ENCODE assay signal across 12 mouse cellular contexts in genomic region chr7:101457801-101458200, GRCm38 (mm10). TPM values are rescaled to one million over a fixed set of nuclear protein-coding genes. Genes with fewer than 3 reads are reported as not detected.
DNase-seq lines count a peak whose midpoint lies in the region; ATAC-seq lines count a peak whose summit lies in the region.
"Had no signal": no experiment of that assay in that cellular context is flagged by ENCODE, and none has a peak within 500 bp of the region (broad histone marks: within the 10 kb centered on the region; RNA-seq: fewer than 3 reads in every experiment).

No protein-coding gene starts in this region.

- WGBS in heart, embryonic 16.5 days = 53% methylated on average over 8 of the region's 8 CpGs
- 45% methylated on average over 8 of the region's 8 CpGs for WGBS in heart, embryonic 12.5 days
- 72% methylated on average over 8 of the region's 8 CpGs for WGBS in midbrain, embryonic 11.5 days

- H3K4me3 ChIP-seq in heart, embryonic 16.5 days (ENCODE audit: low read length) = no peak overlapping the region
- H3K4me3 ChIP-seq in heart, embryonic 12.5 days = no peak overlapping the region
- H3K4me3 ChIP-seq in midbrain, embryonic 11.5 days (ENCODE audit: low read depth, low read length) = no peak overlapping the region
- H3K4me3 ChIP-seq: embryonic facial prominence, embryonic 12.5 days; liver, embryonic 15.5 days had no signal

- peak; percentile 33 to 34 for DNase-seq in right cerebral cortex, postnatal 10 days (ENCODE audit: low spot score in 2 of 2)
- DNase-seq in right cerebral cortex, postnatal 14 days = no peak
- peak; percentile 52 for DNase-seq in thymus, postnatal 4 days
- DNase-seq in ovary, adult 18-20 months (ENCODE audit: low spot score) = no peak
- DNase-seq in midbrain, embryonic 11.5 days (ENCODE audit: low spot score, missing footprints) = no peak

- H3K4me2 ChIP-seq in heart, embryonic 16.5 days (ENCODE audit: low read depth, low read length) = no peak overlapping the region
- no peak overlapping the region for H3K4me2 ChIP-seq in heart, embryonic 12.5 days
- no peak overlapping the region for H3K4me2 ChIP-seq in midbrain, embryonic 11.5 days
- H3K4me2 ChIP-seq: embryonic facial prominence, embryonic 12.5 days; liver, embryonic 15.5 days had no signal

- no peak for ATAC-seq in heart, embryonic 16.5 days (replicated peaks; ENCODE audit: extremely low read depth, insufficient read depth, low FRiP score)
- ATAC-seq in heart, embryonic 12.5 days (ENCODE audit: insufficient number of reproducible peaks, low FRiP score) = no peak
- peak; percentile 84 for ATAC-seq in inflammation-experienced regulatory T-cells, adult 6 months
- ATAC-seq in midbrain, embryonic 11.5 days (ENCODE audit: low FRiP score) = no peak

- H3K9me3 ChIP-seq in heart, embryonic 16.5 days (replicated peaks; ENCODE audit: control insufficient read depth, low read length) = no peaks in the 10 kb centered on the region
- no peaks in the 10 kb centered on the region for H3K9me3 ChIP-seq in heart, embryonic 12.5 days (replicated peaks)
- H3K9me3 ChIP-seq in midbrain, embryonic 11.5 days (ENCODE audit: control insufficient read depth, low read length) = no peaks in the 10 kb centered on the region
- H3K9me3 ChIP-seq: embryonic facial prominence, embryonic 12.5 days; liver, embryonic 15.5 days had no signal

- peaks cover 5% of the 10 kb centered on the region for H3K27me3 ChIP-seq in heart, embryonic 16.5 days (ENCODE audit: control insufficient read depth, insufficient read depth, low read length)
- H3K27me3 ChIP-seq in heart, embryonic 12.5 days (replicated peaks) = peaks cover 71% of the 10 kb centered on the region
- H3K27me3 ChIP-seq in midbrain, embryonic 11.5 days (ENCODE audit: control insufficient read depth, insufficient read depth, low read length) = no peaks in the 10 kb centered on the region

- no peaks in the 10 kb centered on the region for H3K36me3 ChIP-seq in heart, embryonic 16.5 days (ENCODE audit: control insufficient read depth, insufficient read depth)
- no peaks in the 10 kb centered on the region for H3K36me3 ChIP-seq in heart, embryonic 12.5 days
- H3K36me3 ChIP-seq in midbrain, embryonic 11.5 days (ENCODE audit: control insufficient read depth, insufficient read depth, low read length) = no peaks in the 10 kb centered on the region
- H3K36me3 ChIP-seq: embryonic facial prominence, embryonic 12.5 days; liver, embryonic 15.5 days had no signal

- H3K9ac ChIP-seq in heart, embryonic 16.5 days (ENCODE audit: low read length) = no peak overlapping the region
- no peak overlapping the region for H3K9ac ChIP-seq in heart, embryonic 12.5 days
- H3K9ac ChIP-seq in midbrain, embryonic 11.5 days (ENCODE audit: low read length) = no peak overlapping the region
- H3K9ac ChIP-seq: embryonic facial prominence, embryonic 12.5 days; liver, embryonic 15.5 days had no signal

- peak overlapping the region; percentile 19; the same call in 1 of the 2 replicates for H3K27ac ChIP-seq in heart, embryonic 16.5 days (ENCODE audit: low read length)
- no peak overlapping the region for H3K27ac ChIP-seq in heart, embryonic 12.5 days (ENCODE audit: poor library complexity, severe bottlenecking)
- H3K27ac ChIP-seq in midbrain, embryonic 11.5 days (ENCODE audit: low read depth, low read length) = no peak overlapping the region
- H3K27ac ChIP-seq: embryonic facial prominence, embryonic 12.5 days had no signal

- peaks cover 38% of the 10 kb centered on the region for H3K4me1 ChIP-seq in heart, embryonic 16.5 days (ENCODE audit: control insufficient read depth, insufficient read depth, low read length)
- peaks cover 15% of the 10 kb centered on the region for H3K4me1 ChIP-seq in heart, embryonic 12.5 days (replicated peaks)
- no peaks in the 10 kb centered on the region for H3K4me1 ChIP-seq in midbrain, embryonic 11.5 days (ENCODE audit: control insufficient read depth, insufficient read depth, low read length)

RNA-seq across cellular contexts. Expression of gene Pde2a, which starts 36.3 kb away (rescaled TPM):
- 12.7 and 21.1 TPM in 2 replicates for polyA plus RNA-seq in heart, embryonic 16.5 days (2015; fragmentation: Nextera tagmentation; extraction: Ambion mirVana)
- polyA plus RNA-seq in heart, embryonic 12.5 days (2016; fragmentation: Nextera tagmentation; extraction: Ambion mirVana) = 3.2 and 6.2 TPM in 2 replicates
- polyA plus RNA-seq in inflammation-experienced regulatory T-cells, adult 6 months (2017; shearing (Covaris generic)) = 10 to 100 TPM in 2 of 3 experiments, 1 to 10 TPM in 1; 6.1 to 36.2 (median 19.9) TPM
- polyA plus RNA-seq in midbrain, embryonic 11.5 days (2014; fragmentation: Nextera tagmentation; extraction: Ambion mirVana) = 11.1 and 13.0 TPM in 2 replicates

RNA-seq across cellular contexts. Expression of gene Gm45837, which starts 47.1 kb away (rescaled TPM):
- polyA plus RNA-seq in heart, embryonic 16.5 days (2015; fragmentation: Nextera tagmentation; extraction: Ambion mirVana) = 2.0 and 7.8 TPM in 2 replicates
- polyA plus RNA-seq in heart, embryonic 12.5 days (2016; fragmentation: Nextera tagmentation; extraction: Ambion mirVana) = 0.74 and 2.9 TPM in 2 replicates
- polyA plus RNA-seq in inflammation-experienced regulatory T-cells, adult 6 months (2017; shearing (Covaris generic)) = 10 to 100 TPM in 2 of 3 experiments, 1 to 10 TPM in 1; 6.7 to 39.0 (median 18.9) TPM
- not detected in 2 replicates for polyA plus RNA-seq in midbrain, embryonic 11.5 days (2014; fragmentation: Nextera tagmentation; extraction: Ambion mirVana)
- polyA plus RNA-seq: embryonic facial prominence, embryonic 12.5 days; hindbrain, embryonic 11.5 days; liver, embryonic 15.5 days; midbrain, postnatal 0 days had no signal

Comparison
In these comparisons a context has a peak if more than half of its experiments do, and no peak if none do; other contexts are left out.
1. DNase-seq: peak in right cerebral cortex, postnatal 10 days (2 of 2) and thymus, postnatal 4 days (single experiment); none in right cerebral cortex, postnatal 14 days (single experiment), ovary, adult 18-20 months (single experiment) and midbrain, embryonic 11.5 days (single experiment).